Mouse (Mus musculus) heart, postnatal 0 days (tissue): ENCODE data around the gene Slc43a2.

ENCODE experiments used
- CTCF ChIP-seq: IDR thresholded peaks from 2 replicates; pipeline ENCODE4 v1.5.1; 2016; ENCODE audit warnings: antibody characterized with exemption, control low read depth, low read depth
- EP300 ChIP-seq: IDR thresholded peaks from 2 replicates; pipeline ENCODE4 v1.6.1; 2016; ENCODE audit warnings: antibody characterized with exemption, low read depth

DNA sequence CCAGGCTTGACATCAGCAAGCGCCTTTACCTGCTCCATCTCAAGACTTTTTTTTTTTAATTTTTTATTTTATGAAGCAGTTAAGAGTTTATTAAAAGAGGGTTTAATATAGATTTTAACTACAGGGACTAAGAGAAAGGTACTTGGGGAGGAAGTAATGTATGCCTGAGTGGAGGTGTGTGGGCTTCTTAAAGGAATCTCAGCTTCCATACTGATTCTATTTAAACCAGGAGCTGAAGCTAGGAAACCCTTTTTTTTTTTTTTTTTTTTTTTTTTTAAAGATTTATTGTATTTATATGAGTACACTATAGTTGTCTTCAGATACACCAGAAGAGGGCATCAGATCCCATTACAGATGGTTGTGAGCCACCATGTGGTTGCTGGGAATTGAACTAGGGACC lies 83.3 kb downstream of the Slc43a2 start:
- TF ChIP-seq CTCF (no peak), EP300 (no peak)
